Mouse (Mus musculus) MEL (cell line): ENCODE data around the gene Prss48.

Experiments
- CTCF ChIP-seq, 3 experiments: IDR thresholded peaks in 2 of 3; conservative IDR thresholded peaks in 1 of 3; 2 replicates each; pipeline ENCODE4 v1.5.1; 2011 to 2012; ENCODE audit warnings: low read length in 3 of 3, low read depth in 2 of 3, mild to moderate bottlenecking in 2 of 3, improper control_type of control experiment in 1 of 3, inconsistent platforms in 1 of 3, mixed read lengths in 1 of 3, moderate library complexity in 1 of 3; ENCODE audit not compliant: control insufficient read depth in 1 of 3, insufficient read depth in 1 of 3, poor library complexity in 1 of 3, severe bottlenecking in 1 of 3
- EP300 ChIP-seq, 2 experiments: IDR thresholded peaks; 2 replicates each; pipeline ENCODE4 v1.6.1; 2011; ENCODE audit warnings: improper control_type of control experiment in 2 of 2, low read length in 2 of 2, low read depth in 1 of 2, mild to moderate bottlenecking in 1 of 2
- GATA1 ChIP-seq: IDR thresholded peaks from 2 replicates; pipeline ENCODE4 v1.6.1; 2011; ENCODE audit warnings: low read depth, low read length, improper control_type of control experiment
- HCFC1 ChIP-seq: IDR thresholded peaks from 2 replicates; pipeline ENCODE4 v1.6.1; 2012; ENCODE audit warnings: low read depth, mild to moderate bottlenecking, inconsistent platforms, low read length, improper control_type of control experiment, moderate library complexity
- POLR2A ChIP-seq, 2 experiments: IDR thresholded peaks; 2 replicates each; pipeline ENCODE4 v1.6.1; 2011 to 2012; ENCODE audit warnings: low read length in 2 of 2, mild to moderate bottlenecking in 2 of 2, control low read depth in 1 of 2, improper control_type of control experiment in 1 of 2, low read depth in 1 of 2, moderate library complexity in 1 of 2; ENCODE audit not compliant: control insufficient read depth in 1 of 2, insufficient read depth in 1 of 2, poor library complexity in 1 of 2
- POLR2AphosphoS5 ChIP-seq: IDR thresholded peaks from 2 replicates; pipeline ENCODE4 v1.6.1; 2012; ENCODE audit warnings: low read depth, borderline replicate concordance, mild to moderate bottlenecking, inconsistent platforms, low read length, moderate library complexity, mixed read lengths
- TAL1 ChIP-seq: IDR thresholded peaks from 2 replicates; pipeline ENCODE4 v1.6.1; 2012; ENCODE audit warnings: mild to moderate bottlenecking, inconsistent platforms, low read length, moderate library complexity, mixed read lengths
- ZC3H11A ChIP-seq: IDR thresholded peaks from 2 replicates; pipeline ENCODE4 v1.6.1; 2012; ENCODE audit warnings: low read depth, mild to moderate bottlenecking, inconsistent platforms, low read length, improper control_type of control experiment

DNA sequence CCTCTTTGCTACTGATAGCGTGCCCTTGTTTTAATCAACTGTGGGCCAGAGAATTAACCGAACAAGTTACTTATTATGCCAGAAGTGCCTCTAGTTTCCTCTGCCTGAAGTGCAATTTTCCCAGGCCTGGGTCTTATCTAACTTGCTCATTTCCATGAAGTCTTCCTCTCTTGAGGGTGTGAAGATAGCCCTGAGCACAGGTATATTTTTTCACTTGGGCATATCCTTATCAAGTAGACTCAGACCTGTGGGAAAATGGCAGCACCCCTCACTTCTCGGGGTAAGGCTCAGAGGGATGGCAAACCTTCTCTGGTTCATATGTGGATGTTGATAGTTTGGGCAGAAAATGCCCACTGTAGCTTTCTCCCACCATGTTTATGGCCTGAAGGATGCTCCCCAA, 1.0 kb downstream of the Prss48 start:
- no peak for TF ChIP-seq POLR2A (IDR thresholded peaks at IDR 0.05; ENCODE audit: control insufficient read depth in 1 of 2, insufficient read depth in 1 of 2, low read depth in 1 of 2, low read length in 2 of 2, poor library complexity in 1 of 2)
- no peak for TF ChIP-seq ZC3H11A
- no peak for TF ChIP-seq CTCF (IDR thresholded peaks at IDR 0.05 in 2 of 3, conservative IDR thresholded peaks at IDR 0.05 in 1 of 3; ENCODE audit: control insufficient read depth in 1 of 3, insufficient read depth in 1 of 3, low read depth in 2 of 3, low read length in 3 of 3, poor library complexity in 1 of 3, severe bottlenecking in 1 of 3)
- no peak for TF ChIP-seq EP300 (IDR thresholded peaks at IDR 0.05; ENCODE audit: low read depth in 1 of 2, low read length in 2 of 2)
- no peak for TF ChIP-seq GATA1
- TF ChIP-seq POLR2AphosphoS5 = no peak
- no peak for TF ChIP-seq HCFC1
- no peak for TF ChIP-seq TAL1
